Comparison of ENCODE assay signal across 18 mouse cellular contexts in the genomic region with DNA sequence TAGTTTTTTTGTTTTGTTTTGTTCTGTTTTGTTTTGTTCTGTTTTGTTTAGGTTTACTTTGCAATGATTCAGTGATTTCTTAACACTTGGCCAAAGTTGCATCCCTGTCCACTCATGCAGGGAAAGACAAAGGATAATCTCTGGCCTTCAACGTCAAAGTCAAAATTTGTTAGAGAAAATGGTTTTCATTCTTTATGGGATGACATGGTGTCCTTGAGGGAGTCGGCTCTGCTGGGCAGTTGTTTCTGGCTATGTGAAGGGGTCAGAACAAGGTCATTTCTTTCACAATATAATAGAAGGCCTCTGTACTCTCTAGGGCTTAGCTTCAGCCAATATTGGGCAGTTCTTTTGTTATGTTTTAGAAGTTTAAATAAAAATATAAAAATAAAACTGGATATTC.
DNase-seq lines count a peak whose midpoint lies in the region; ATAC-seq lines count a peak whose summit lies in the region.
"Had no signal": no experiment of that assay in that cellular context is flagged by ENCODE, and none has a peak within 500 bp of the region (broad histone marks: within the 10 kb centered on the region; RNA-seq: fewer than 3 reads in every experiment).

No protein-coding gene starts in this region.

- peak; percentile 57 for DNase-seq in adrenal gland, adult 8-10 months
- no peak for DNase-seq in adrenal gland, postnatal 25 days
- peak; percentile 26 to 32 for DNase-seq in heart, adult 9 months (ENCODE audit: low spot score in 2 of 2)
- no peak for DNase-seq in heart, postnatal 4 days
- DNase-seq in adrenal gland, postnatal 14 days, result peak; percentile 30
- DNase-seq in skeletal muscle tissue, adult 2 months (ENCODE audit: low read depth, low spot score), result peak; percentile 70
- DNase-seq: cerebellum, adult 8-10 months; gastrocnemius, postnatal 25 days; kidney, adult 9 months; kidney, postnatal 25 days; lung, adult 2 months; lung, postnatal 4 days; spleen, adult 18-20 months; thymus, postnatal 36 days had no signal

- ATAC-seq in frontal cortex, adult (ENCODE audit: low TSS enrichment), result no peak
- ATAC-seq: forebrain, embryonic 13.5 days; intestine, embryonic 15.5 days; liver, embryonic 12.5 days had no signal

Comparison
In these comparisons a context has a peak if more than half of its experiments do, and no peak if none do; other contexts are left out.
1. DNase-seq: peak in adrenal gland, adult 8-10 months (single experiment), heart, adult 9 months (2 of 2), adrenal gland, postnatal 14 days (single experiment) and skeletal muscle tissue, adult 2 months (single experiment); none in adrenal gland, postnatal 25 days (single experiment) and heart, postnatal 4 days (single experiment).